Mouse (Mus musculus) urinary bladder, postnatal 25 days (tissue): Measurements from ENCODE around the gene Nectin2.

ENCODE experiments used
- DNase-seq: peaks from one replicate; pipeline ENCODE4 v3.0.0; 2022; ENCODE audit warnings: low spot score

The Nectin2 gene

GRCm38 (mm10) chr7:19710650-19711049, 39.6 kb downstream of the Nectin2 start:
- DNase-seq, result no peak

GRCm38 (mm10) chr7:19705271-19705670, 45.0 kb downstream of the Nectin2 start:
- no peak for DNase-seq

GRCm38 (mm10) chr7:19704475-19704874, 45.8 kb downstream of the Nectin2 start:
- no peak for DNase-seq

- no peak for DNase-seq
Measured at GRCm38 (mm10) chr7:19702859-19703555, 47.3 kb downstream of the Nectin2 start.

GRCm38 (mm10) chr7:19701069-19701761, 49.1 kb downstream of the Nectin2 start:
- peak; percentile 67 for DNase-seq

GRCm38 (mm10) chr7:19700299-19701068, 49.8 kb downstream of the Nectin2 start:
- no peak for DNase-seq

GRCm38 (mm10) chr7:19699827-19700148, 50.5 kb downstream of the Nectin2 start:
- DNase-seq, result no peak

- no peak for DNase-seq
Measured at GRCm38 (mm10) chr7:19698907-19699826, 51.1 kb downstream of the Nectin2 start, which contains the start of gene Apoe. Gene Apoe, minus strand, starts transcription at chr7:19699188.

GRCm38 (mm10) chr7:19697949-19698906, 52.1 kb downstream of the Nectin2 start:
- DNase-seq, result no peak

GRCm38 (mm10) chr7:19696336-19696873, 53.9 kb downstream of the Nectin2 start:
- no peak for DNase-seq

- no peak for DNase-seq
Measured at GRCm38 (mm10) chr7:19695881-19696280, 54.4 kb downstream of the Nectin2 start.

- no peak for DNase-seq
Measured at GRCm38 (mm10) chr7:19695213-19695594, 55.1 kb downstream of the Nectin2 start.

GRCm38 (mm10) chr7:19694336-19695212, 55.7 kb downstream of the Nectin2 start:
- DNase-seq, result no peak

- DNase-seq, result no peak
Measured at GRCm38 (mm10) chr7:19693421-19693820, 56.9 kb downstream of the Nectin2 start.

GRCm38 (mm10) chr7:19691873-19692865, 58.1 kb downstream of the Nectin2 start, which contains the start of gene Apoc1:
Gene Apoc1, minus strand, starts transcription at chr7:19692660.
- no peak for DNase-seq

- DNase-seq, result no peak
Measured at GRCm38 (mm10) chr7:19691434-19691833, 58.8 kb downstream of the Nectin2 start.

- DNase-seq, result no peak
Measured at GRCm38 (mm10) chr7:19690845-19691244, 59.4 kb downstream of the Nectin2 start.

GRCm38 (mm10) chr7:19688611-19689010, 61.7 kb downstream of the Nectin2 start:
- DNase-seq, result no peak
